Mouse (Mus musculus) embryonic fibroblast, embryonic 13.5 days (primary cell): ENCODE results near the gene Tor1aip1. TPM values are rescaled to one million over a fixed set of nuclear protein-coding genes. Genes with fewer than 3 reads are reported as not detected.
"Not testable (repeated sequence)": the region's sequence is repeated elsewhere in the genome, so short reads cannot be mapped to it uniquely, and the experiment has no call there.

Experiments
- H3K27ac ChIP-seq: 2 replicates; pipeline ENCODE4 v1.5.1; 2012; ENCODE audit warnings: low read length, control low read depth, inconsistent platforms; ENCODE audit not compliant: insufficient read depth
- H3K4me1 ChIP-seq: 2 replicates; pipeline ENCODE4 v1.6.1; 2011; ENCODE audit warnings: low read length; ENCODE audit not compliant: control insufficient read depth, insufficient read depth
- H3K4me3 ChIP-seq: 2 replicates; pipeline ENCODE4 v1.5.1; 2011; ENCODE audit warnings: mild to moderate bottlenecking, control low read depth, low read length; ENCODE audit not compliant: insufficient read depth
- CTCF ChIP-seq: IDR thresholded peaks from 2 replicates; pipeline ENCODE4 v1.5.1; 2011; ENCODE audit warnings: mild to moderate bottlenecking, control low read depth, low read length, moderate library complexity, borderline replicate concordance; ENCODE audit not compliant: insufficient read depth
- POLR2A ChIP-seq: IDR thresholded peaks from 2 replicates; pipeline ENCODE4 v1.6.1; 2011; ENCODE audit warnings: low read depth, mild to moderate bottlenecking, control low read depth, low read length, moderate library complexity
- polyA plus RNA-seq: library from polyadenylated mRNA; stranded (reverse); fragments of >200 nt; gene quantifications from 2 replicates; pipeline ENCODE4 v1.2.4, GENCODE M21; 2011; ENCODE audit warnings: low read depth; ENCODE audit not compliant: missing spikeins, insufficient read length

Gene Tor1aip1
- polyA plus RNA-seq, 1 experiment, result 77.9 TPM

DNA sequence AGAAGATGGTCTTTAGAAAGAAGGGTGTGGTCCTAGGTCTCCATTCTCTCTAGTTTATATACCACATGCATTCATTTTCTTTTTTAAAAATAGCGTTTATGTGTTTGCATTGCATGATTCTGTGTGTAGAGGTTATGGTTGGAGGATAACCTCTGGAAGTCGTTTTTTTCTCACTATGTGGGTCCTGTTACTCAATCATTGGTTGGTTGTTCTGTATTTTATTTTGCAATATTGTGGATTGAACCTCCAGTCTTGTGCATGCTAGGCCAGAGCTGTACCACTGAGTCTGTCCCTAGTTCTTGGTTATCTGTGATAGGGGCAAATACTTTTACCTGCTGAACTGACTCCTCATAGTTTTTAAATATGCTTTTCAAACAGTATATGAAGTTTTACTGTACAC is 21.9 kb upstream of the Tor1aip1 start:
- Histone ChIP-seq H3K4me3 (no peak overlapping the region), H3K27ac (no peak overlapping the region), H3K4me1 (no peaks in the 10 kb centered on the region)
- TF ChIP-seq CTCF (no peak), POLR2A (no peak)

DNA sequence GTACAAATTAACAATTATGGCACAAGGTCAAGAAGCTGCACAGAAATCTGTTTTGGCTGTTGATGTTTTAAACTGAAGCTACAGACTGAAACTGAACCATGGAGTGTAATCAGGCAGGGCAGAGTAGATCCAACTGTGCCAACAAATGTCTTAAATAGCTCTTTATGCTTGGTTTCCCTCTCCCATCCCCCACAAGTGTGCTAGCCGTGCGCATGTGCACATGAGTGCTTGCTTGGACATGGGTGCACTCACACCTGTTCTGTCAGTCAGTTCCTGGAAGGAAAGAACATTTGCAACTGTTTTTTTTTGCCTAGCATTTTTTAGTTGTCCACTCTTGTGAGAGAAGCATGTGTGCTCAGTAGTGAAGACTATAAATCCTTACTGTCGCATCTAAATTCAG is 10.4 kb upstream of the Tor1aip1 start:
- TF ChIP-seq CTCF, result no peak
- TF ChIP-seq POLR2A, result no peak
- peak overlapping the region; percentile 9; the same call in 1 of the 2 replicates for H3K27ac ChIP-seq
- peaks cover 2% of the 10 kb centered on the region; the same call in 1 of the 2 replicates for H3K4me1 ChIP-seq
- no peak overlapping the region for H3K4me3 ChIP-seq

DNA sequence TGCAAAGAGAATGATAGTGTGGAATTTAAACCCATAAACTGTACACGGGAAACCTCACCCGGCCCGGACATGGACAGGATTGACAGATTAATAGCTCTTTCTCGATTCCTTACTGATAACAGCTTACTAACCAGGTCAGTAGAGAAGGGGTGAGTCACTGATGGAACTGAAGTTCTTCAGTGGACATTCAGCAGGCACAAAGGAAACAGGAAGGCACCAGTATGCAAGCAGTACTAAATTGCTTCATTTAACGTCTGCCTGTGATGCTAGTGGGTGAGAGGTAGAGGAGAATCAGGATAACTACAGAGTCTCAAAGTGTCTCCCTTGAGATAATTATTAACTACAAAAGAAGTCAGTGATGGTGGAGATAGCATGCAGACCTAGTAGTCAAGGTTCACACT is 7.9 kb upstream of the Tor1aip1 start:
- TF ChIP-seq CTCF (no peak), POLR2A (no peak)
- Histone ChIP-seq H3K4me1 (peaks cover 2% of the 10 kb centered on the region; the same call in 1 of the 2 replicates), H3K27ac (no peak overlapping the region; the same call in 1 of the 2 replicates), H3K4me3 (no peak overlapping the region)

DNA sequence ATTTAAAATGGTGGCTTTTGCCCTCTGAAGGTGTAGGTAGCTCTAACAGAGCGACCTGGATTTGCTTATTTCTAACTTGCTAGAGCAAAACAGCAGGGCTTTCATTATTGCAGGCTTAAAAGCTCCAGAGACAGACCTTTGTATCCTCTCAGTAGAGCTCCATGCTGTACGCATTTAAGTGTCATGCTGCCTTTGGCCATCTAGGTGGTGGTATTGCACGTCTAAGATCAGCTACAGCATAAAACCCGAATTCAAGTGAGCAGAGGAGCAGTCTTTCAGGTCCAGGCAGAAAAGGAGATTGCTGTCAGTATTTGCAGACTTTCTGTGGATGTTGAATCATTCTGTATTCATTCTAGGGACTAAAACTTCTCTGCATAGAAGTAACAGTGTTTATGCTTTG is 6.7 kb upstream of the Tor1aip1 start:
- no peak for TF ChIP-seq CTCF
- no peak for TF ChIP-seq POLR2A
- H3K4me1 ChIP-seq, result peaks cover 2% of the 10 kb centered on the region; the same call in 1 of the 2 replicates
- no peak overlapping the region for H3K4me3 ChIP-seq
- no peak overlapping the region for H3K27ac ChIP-seq

DNA sequence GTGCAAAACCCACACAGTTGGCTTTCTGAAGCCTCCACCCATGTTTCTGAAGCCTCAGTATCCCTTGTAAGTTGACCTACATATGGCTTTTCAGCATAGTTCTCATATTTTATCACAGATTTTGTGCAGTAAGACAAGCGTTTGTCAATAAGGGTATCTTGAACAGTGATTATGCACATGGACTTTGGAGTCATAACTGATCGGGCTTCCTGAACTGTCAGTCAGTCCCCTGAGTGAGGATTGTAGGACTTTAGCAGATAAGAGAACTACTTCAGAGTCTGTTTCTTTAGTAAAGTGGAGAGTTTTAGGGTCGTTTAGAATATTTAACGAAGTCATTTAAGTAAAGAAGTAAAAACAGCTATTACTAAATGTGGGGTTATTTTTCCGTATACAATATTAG is 6.2 kb upstream of the Tor1aip1 start:
- peaks cover 2% of the 10 kb centered on the region; the same call in 1 of the 2 replicates for H3K4me1 ChIP-seq
- TF ChIP-seq POLR2A, result no peak
- H3K27ac ChIP-seq, result no peak overlapping the region
- peak overlapping the region; percentile 91 for H3K4me3 ChIP-seq

DNA sequence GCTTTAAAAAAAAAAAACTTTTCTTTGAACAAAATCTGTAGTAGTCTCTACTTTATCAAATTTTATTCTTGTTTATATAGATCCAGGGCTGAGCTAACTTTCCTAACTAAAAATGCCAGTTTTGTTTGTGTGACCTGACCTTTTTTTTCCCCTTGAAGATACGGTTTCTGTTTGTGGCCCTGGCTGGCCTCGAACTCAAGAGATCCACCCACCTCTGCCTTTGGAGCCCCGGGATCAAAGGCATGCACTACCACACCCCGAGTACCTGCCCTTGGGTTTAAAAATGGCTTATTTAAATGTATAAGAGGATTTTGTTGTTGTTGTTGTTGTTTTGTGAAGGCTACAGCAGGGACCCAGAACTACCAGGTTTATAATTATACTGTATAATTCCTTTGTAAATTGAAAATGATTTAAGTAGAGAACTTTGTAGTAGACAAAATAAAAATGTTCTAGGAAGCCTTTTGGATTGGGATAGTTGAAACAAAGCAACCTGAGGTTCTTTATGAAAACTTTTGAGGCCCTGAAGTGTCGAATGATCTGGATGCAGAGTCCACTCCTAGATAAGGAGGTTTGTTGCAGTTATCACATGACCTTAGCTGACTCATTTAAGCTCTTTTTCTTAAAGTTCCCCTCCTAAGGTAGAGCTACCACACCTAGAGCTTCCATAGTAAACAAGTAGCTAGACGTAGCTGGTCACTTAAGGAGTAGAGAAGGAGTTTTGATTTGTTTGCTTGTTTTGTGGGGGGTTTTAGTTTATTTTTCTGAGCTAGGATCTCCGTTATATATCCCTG is 5.4 kb upstream of the Tor1aip1 start:
- Histone ChIP-seq H3K4me3 (peak overlapping the region; percentile 91), H3K4me1 (peaks cover 2% of the 10 kb centered on the region; the same call in 1 of the 2 replicates), H3K27ac (no peak overlapping the region)
- TF ChIP-seq POLR2A (no peak), CTCF (no peak)

DNA sequence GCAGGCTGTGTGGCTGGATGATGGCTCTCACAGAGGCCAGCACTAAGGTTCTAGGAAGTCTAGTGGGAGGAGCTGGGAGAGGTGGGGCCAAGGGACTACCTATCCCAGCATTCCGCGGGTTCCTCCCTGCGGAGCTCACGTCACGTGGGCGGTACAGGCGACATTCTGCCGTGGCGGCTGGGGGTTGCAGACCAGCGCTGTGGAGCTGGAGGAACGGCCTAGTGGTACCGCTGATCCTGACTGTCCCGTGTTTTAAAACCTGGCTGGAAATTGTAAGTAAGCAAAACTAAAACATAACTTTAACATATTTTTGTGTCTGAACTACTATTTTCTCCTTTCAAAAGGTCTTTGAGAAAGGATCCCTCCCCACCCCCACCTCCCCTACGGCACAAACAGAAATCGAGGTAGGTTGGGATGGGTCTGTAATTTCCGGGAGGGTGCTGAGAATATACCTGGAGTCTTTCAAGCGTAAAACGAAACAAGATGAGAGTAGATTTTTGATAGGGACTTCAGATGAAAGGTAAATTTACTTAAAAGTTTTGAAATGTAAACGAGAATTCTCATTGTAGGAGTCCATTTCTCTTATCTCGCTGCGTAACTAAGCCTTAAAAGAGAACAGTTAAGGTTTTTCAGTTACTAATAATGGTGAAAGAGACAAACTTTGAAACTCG is 4.6 kb upstream of the Tor1aip1 start:
- H3K27ac ChIP-seq, result 0 out of 2 replicates have a peak overlapping the region, but pooled peaks have one; percentile 1
- peaks cover 2% of the 10 kb centered on the region; the same call in 1 of the 2 replicates for H3K4me1 ChIP-seq
- peak overlapping the region; percentile 55 for H3K4me3 ChIP-seq
- TF ChIP-seq CTCF, result no peak
- TF ChIP-seq POLR2A, result peak; percentile 99

DNA sequence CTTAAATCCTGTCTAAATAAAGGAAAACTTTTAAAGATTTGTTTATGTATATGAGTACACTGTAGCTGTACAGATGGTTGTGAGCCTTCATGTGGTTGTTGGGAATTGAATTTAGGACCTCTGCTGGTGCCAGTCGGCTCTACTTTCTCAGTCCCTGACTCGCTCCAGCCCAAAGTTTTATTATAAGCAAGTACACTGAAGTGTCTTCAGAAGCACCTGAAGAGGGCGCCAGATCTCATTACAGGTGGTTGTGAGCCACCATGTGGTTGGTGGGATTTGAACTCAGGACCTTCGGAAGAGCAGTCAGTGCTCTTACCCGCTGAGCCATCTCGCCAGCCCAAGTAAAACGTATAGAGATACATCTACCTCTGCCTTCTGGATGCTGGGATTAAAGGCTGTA is 3.7 kb upstream of the Tor1aip1 start:
- H3K27ac ChIP-seq, H3K4me3 ChIP-seq, H3K4me1 ChIP-seq: not testable (repeated sequence)

DNA sequence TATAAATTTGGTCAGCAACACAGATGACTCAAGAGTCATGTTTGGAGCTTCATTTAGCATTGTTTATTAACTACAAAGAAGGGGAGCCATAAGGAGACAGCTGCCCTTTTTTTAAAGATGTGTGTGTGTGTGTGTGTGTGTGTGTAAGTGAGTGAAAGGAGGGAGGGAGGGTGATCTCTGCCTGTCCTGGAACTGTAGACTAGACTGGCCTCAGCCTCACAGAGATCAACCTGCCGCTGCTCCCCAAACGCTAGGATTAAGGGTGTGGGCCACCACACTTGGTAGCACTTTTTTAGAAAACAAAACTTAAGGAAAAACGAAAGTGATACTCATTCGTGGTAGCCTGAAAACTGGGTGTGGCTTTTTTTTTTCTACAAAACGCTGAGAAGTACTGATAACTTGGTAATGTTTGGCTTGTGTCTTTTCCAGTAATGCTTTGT is 884 bp upstream of the Tor1aip1 start:
- H3K4me3 ChIP-seq, result peak overlapping the region; percentile 45
- H3K4me1 ChIP-seq, result no peaks in the 10 kb centered on the region
- TF ChIP-seq POLR2A (peak; percentile 66), CTCF (no peak)
- H3K27ac ChIP-seq, result peak overlapping the region; percentile 65
